Mouse (Mus musculus) embryonic facial prominence, embryonic 12.5 days (tissue): ENCODE results near the gene Nrg4. TPM values are rescaled to one million over a fixed set of nuclear protein-coding genes. Genes with fewer than 3 reads are reported as not detected.
A peak's percentile ranks its signal among the peaks of the same experiment; 100 is the strongest.

Experiments
- ATAC-seq: fragments of 200-750 bp; cut with Nextera tagmentation; 2 replicates; pipeline ENCODE4 v1.8.0; 2017; ENCODE audit not compliant: insufficient number of reproducible peaks, insufficient read depth, low FRiP score, low TSS enrichment
- H3K27ac ChIP-seq: fragments of 300-500 bp; sonication (generic); 2 replicates; pipeline ENCODE4 v1.5.1; 2016; ENCODE audit warnings: mild to moderate bottlenecking
- H3K27me3 ChIP-seq: fragments of 300-500 bp; sonication (generic); 2 replicates; pipeline ENCODE4 v1.6.1; 2016; ENCODE audit warnings: mild to moderate bottlenecking, moderate library complexity
- H3K36me3 ChIP-seq: fragments of 300-500 bp; sonication (generic); 2 replicates; pipeline ENCODE4 v1.6.1; 2016; ENCODE audit warnings: mild to moderate bottlenecking
- H3K4me1 ChIP-seq: fragments of 300-500 bp; sonication (generic); 2 replicates; pipeline ENCODE4 v1.6.1; 2016
- H3K4me2 ChIP-seq: fragments of 300-500 bp; sonication (generic); replicated peaks from 2 replicates; pipeline ENCODE4 v1.6.1; 2016; ENCODE audit warnings: mild to moderate bottlenecking, moderate library complexity
- H3K4me3 ChIP-seq: fragments of 300-500 bp; sonication (generic); 2 replicates; pipeline ENCODE4 v1.5.1; 2016; ENCODE audit warnings: mild to moderate bottlenecking
- H3K9ac ChIP-seq: fragments of 300-500 bp; sonication (generic); 2 replicates; pipeline ENCODE4 v1.6.1; 2016; ENCODE audit warnings: mild to moderate bottlenecking, moderate library complexity
- H3K9me3 ChIP-seq: fragments of 300-500 bp; sonication (generic); 2 replicates; pipeline ENCODE4 v1.6.1; 2016; ENCODE audit warnings: mild to moderate bottlenecking, moderate library complexity
- WGBS: fragments of 180-500 bp; shearing (Covaris S2); methylation state at CpG from one replicate; pipeline ENCODE4 v1.1.7; 2016; 5-methylcytosine and 5-hydroxymethylcytosine counted together
- polyA plus RNA-seq: library from polyadenylated mRNA; unstranded; fragments of >200 nt; fragmentation: Nextera tagmentation; extraction: Ambion mirVana; gene quantifications from 2 replicates; pipeline ENCODE4 v1.2.1, GENCODE M21; 2016

The Nrg4 gene
- 2.1 and 2.2 TPM in 2 replicates for polyA plus RNA-seq

- no peaks in the 10 kb centered on the region for H3K9me3 ChIP-seq
- peak within 1 kb of the TSS; percentile 90 for H3K4me2 ChIP-seq
- 0% methylated on average over 54 of the region's 82 CpGs for WGBS
- H3K4me1 ChIP-seq, result peaks cover 5% of the 10 kb centered on the region; the same call in 1 of the 2 replicates
- H3K36me3 ChIP-seq, result no peaks in the 10 kb centered on the region
- H3K27ac ChIP-seq, result no peak within 1 kb of the TSS
- H3K9ac ChIP-seq, result peak within 1 kb of the TSS; percentile 72
- H3K4me3 ChIP-seq, result peak within 1 kb of the TSS; percentile 75
- ATAC-seq, result peak; percentile 84
- peaks cover 40% of the 10 kb centered on the region for H3K27me3 ChIP-seq
These were observed at the start of gene Nrg4, which contains the start of gene Tmem266 for GRCm38 (mm10) chr9:55326515-55327233. TSS of gene Nrg4 (minus strand) at chr9:55326844. TSS of gene Tmem266 (plus strand) at chr9:55326913.

- no peaks in the 10 kb centered on the region for H3K36me3 ChIP-seq
- H3K4me3 ChIP-seq, result no peak overlapping the region
- H3K4me2 ChIP-seq, result no peak overlapping the region
- no peak overlapping the region for H3K27ac ChIP-seq
- H3K27me3 ChIP-seq, result no peaks in the 10 kb centered on the region
- ATAC-seq, result no peak
- H3K9me3 ChIP-seq, result no peaks in the 10 kb centered on the region
- 80% methylated on average over 7 of the region's 7 CpGs for WGBS
- no peaks in the 10 kb centered on the region for H3K4me1 ChIP-seq
- no peak overlapping the region for H3K9ac ChIP-seq
These were observed 45.3 kb upstream of the Nrg4 start for GRCm38 (mm10) chr9:55371908-55372307.

DNA sequence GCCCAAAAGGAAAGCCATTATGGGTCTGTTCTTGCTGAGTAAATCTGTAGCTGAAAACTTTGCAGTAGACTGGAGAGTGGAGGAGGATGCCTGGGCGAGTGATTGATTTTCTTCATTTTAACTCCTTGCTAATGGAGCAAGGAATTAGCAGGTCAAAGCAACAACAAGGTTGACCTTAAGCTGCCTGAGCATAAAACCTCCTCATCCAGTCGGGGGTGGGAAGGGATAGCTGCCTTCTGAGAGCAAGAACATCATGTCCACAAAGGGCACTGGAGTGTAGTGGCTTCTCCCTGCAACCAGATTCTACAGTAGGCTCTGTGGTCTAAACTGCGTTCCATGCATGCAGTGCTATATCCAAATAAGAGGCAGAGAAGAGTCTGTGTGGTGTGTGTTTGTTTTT is 41.4 kb upstream of the Nrg4 start:
- H3K4me1 ChIP-seq, result no peaks in the 10 kb centered on the region
- no peaks in the 10 kb centered on the region for H3K9me3 ChIP-seq
- H3K4me3 ChIP-seq, result no peak overlapping the region
- ATAC-seq, result no peak
- 51% methylated on average over 3 of the region's 3 CpGs for WGBS
- H3K9ac ChIP-seq, result no peak overlapping the region
- no peaks in the 10 kb centered on the region for H3K27me3 ChIP-seq
- H3K36me3 ChIP-seq, result no peaks in the 10 kb centered on the region
- no peak overlapping the region for H3K4me2 ChIP-seq
- no peak overlapping the region for H3K27ac ChIP-seq

DNA sequence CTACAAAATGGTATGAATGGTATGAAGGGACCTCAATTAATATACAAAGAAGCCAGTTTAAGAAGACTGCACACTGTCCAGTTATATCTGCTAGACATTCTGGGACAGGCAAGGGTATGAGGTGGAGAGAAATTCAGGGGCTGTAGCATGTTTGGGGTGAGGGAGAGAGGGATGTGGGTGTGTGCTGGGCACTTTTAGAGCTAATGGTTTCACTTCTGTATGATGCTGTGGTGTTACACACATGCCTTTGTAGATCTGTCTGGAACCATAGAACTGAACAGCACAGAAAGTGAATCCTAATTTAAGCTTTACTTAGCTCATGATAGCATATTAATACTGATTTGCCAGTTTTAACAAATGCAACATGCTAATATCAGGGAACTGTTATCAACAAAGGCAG is 37.1 kb upstream of the Nrg4 start:
- no peak overlapping the region for H3K4me3 ChIP-seq

DNA sequence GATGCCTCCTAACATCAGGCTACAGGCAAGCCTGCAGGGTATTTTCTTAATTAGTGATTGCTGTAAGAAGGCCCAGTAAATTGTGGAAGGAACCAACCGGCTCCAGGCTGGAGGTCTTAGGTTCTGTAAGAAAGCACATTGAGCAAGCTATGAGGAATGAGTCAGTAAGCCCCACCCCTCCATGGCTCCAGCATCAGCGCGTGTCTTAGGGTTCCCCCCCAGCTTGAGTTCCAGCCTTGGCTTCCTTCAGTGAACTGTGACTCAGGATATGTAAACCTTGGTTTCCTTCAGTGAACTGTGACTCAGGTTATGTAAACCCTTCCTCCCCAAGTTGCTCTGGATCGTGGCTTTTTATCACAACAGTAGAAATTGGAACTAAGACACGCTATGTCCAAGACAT is 35.3 kb upstream of the Nrg4 start:
- Histone ChIP-seq H3K27me3 (no peaks in the 10 kb centered on the region), H3K9ac (no peak overlapping the region), H3K4me3 (no peak overlapping the region), H3K9me3 (no peaks in the 10 kb centered on the region), H3K36me3 (no peaks in the 10 kb centered on the region), H3K27ac (no peak overlapping the region), H3K4me1 (no peaks in the 10 kb centered on the region), H3K4me2 (no peak overlapping the region)
- no peak for ATAC-seq
- WGBS, result 82% methylated on average over 5 of the region's 5 CpGs

More for the DNA sequence above, 37.1 kb upstream of the Nrg4 start:
- Histone ChIP-seq H3K27ac (no peak overlapping the region), H3K9ac (no peak overlapping the region), H3K4me2 (no peak overlapping the region), H3K4me1 (no peaks in the 10 kb centered on the region), H3K27me3 (no peaks in the 10 kb centered on the region), H3K9me3 (no peaks in the 10 kb centered on the region), H3K36me3 (no peaks in the 10 kb centered on the region)
- ATAC-seq, result no peak

- Histone ChIP-seq H3K4me3 (no peak overlapping the region), H3K27ac (no peak overlapping the region), H3K4me1 (no peaks in the 10 kb centered on the region), H3K9me3 (no peaks in the 10 kb centered on the region), H3K4me2 (no peak overlapping the region), H3K27me3 (no peaks in the 10 kb centered on the region), H3K36me3 (no peaks in the 10 kb centered on the region), H3K9ac (no peak overlapping the region)
- 61% methylated on average over 7 of the region's 7 CpGs for whole genome bisulfite sequencing
- no peak for ATAC-seq
These were observed 34.2 kb upstream of the Nrg4 start for GRCm38 (mm10) chr9:55360861-55361260.

- Histone ChIP-seq H3K9me3 (no peaks in the 10 kb centered on the region), H3K4me1 (no peaks in the 10 kb centered on the region), H3K36me3 (no peaks in the 10 kb centered on the region), H3K9ac (no peak overlapping the region), H3K4me3 (no peak overlapping the region), H3K4me2 (no peak overlapping the region), H3K27ac (no peak overlapping the region), H3K27me3 (no peaks in the 10 kb centered on the region)
- ATAC-seq, result no peak
- WGBS, result 80% methylated on average over 3 of the region's 3 CpGs
These were observed 33.7 kb upstream of the Nrg4 start for GRCm38 (mm10) chr9:55360372-55360771.

DNA sequence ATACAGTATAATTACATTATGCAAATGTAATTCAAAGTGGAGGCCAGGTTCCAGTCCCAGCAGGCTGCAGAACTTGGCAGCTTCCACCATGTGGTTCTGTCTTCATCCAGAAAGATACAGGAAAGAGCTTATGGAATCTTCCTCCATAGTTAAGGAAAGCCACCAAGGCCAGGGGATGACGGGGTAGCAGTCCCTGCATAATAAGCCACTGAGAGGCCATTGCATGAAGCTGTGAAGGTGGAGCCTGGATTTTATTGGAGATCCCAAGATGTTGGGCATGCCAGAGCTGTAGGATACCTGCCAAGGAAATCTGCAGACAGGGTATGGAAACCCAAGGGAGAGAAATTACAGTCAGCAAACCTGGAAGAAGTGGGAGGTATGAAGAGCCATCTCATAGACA is 30.5 kb upstream of the Nrg4 start:
- Histone ChIP-seq H3K4me1 (no peaks in the 10 kb centered on the region), H3K27ac (no peak overlapping the region), H3K9me3 (no peaks in the 10 kb centered on the region), H3K27me3 (no peaks in the 10 kb centered on the region), H3K9ac (no peak overlapping the region), H3K36me3 (no peaks in the 10 kb centered on the region), H3K4me2 (no peak overlapping the region), H3K4me3 (no peak overlapping the region)
- WGBS, result 85% methylated on average over 1 of the region's 1 CpGs
- ATAC-seq, result no peak

GRCm38 (mm10) chr9:55355270-55355834 is 28.7 kb upstream of the Nrg4 start:
- no peak overlapping the region for H3K4me2 ChIP-seq
- no peak overlapping the region for H3K27ac ChIP-seq
- no peaks in the 10 kb centered on the region for H3K4me1 ChIP-seq
- H3K27me3 ChIP-seq, result no peaks in the 10 kb centered on the region
- no peaks in the 10 kb centered on the region for H3K9me3 ChIP-seq
- H3K4me3 ChIP-seq, result no peak overlapping the region
- WGBS, result 59% methylated on average over 8 of the region's 8 CpGs
- ATAC-seq, result no peak
- no peak overlapping the region for H3K9ac ChIP-seq
- no peaks in the 10 kb centered on the region for H3K36me3 ChIP-seq

DNA sequence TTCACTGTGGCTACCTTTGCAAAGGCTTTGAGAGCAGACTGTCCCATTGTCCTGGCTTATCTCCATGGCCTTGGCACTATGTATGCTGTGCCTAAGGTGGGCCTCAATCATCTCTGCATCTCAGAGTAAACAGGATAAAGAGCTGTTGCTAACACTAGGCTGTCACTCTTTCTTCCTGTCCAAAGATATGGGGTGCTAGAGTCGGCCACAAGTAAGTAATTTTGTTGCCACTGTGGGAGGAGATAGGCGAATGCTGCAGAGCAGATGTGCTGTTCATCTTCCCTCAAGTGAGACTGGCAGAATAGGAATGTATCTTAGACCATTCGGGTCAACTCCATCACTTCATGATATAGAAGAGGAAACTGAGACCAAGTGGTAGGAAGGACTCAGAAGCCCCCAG is 28.0 kb upstream of the Nrg4 start:
- H3K27ac ChIP-seq, result no peak overlapping the region
- no peaks in the 10 kb centered on the region for H3K27me3 ChIP-seq
- H3K4me2 ChIP-seq, result no peak overlapping the region
- no peaks in the 10 kb centered on the region for H3K4me1 ChIP-seq
- H3K9ac ChIP-seq, result no peak overlapping the region
- H3K9me3 ChIP-seq, result no peaks in the 10 kb centered on the region
- no peak overlapping the region for H3K4me3 ChIP-seq
- no peak for ATAC-seq
- H3K36me3 ChIP-seq, result no peaks in the 10 kb centered on the region
- WGBS, result 77% methylated on average over 3 of the region's 3 CpGs

- ATAC-seq, result no peak
- Histone ChIP-seq H3K36me3 (no peaks in the 10 kb centered on the region), H3K9me3 (no peaks in the 10 kb centered on the region), H3K4me3 (no peak overlapping the region), H3K4me2 (no peak overlapping the region), H3K4me1 (no peaks in the 10 kb centered on the region), H3K9ac (no peak overlapping the region), H3K27ac (no peak overlapping the region), H3K27me3 (no peaks in the 10 kb centered on the region)
- WGBS, result 84% methylated on average over 3 of the region's 3 CpGs
These were observed 22.0 kb upstream of the Nrg4 start for GRCm38 (mm10) chr9:55348664-55349063.

DNA sequence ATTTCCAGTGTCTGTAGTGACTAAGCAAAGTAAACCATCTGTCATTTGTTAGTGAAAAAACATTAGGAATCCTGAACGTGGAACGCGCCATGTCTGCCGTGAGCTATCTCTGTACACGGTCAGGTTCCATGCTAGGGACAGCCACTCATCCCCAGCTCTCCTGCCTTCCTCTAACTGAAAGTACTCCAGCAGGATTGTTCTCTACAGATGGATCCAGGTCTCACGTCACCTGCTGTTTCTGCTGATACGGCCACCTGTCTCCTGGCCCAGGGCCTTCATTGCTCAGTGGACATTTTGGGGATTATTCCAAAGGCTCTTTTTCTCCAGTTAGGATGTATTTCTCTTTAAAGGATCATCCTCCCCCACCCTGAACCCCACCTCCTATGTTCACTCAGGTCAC is 18.7 kb upstream of the Nrg4 start:
- no peak overlapping the region for H3K4me2 ChIP-seq
- H3K27ac ChIP-seq, result no peak overlapping the region

More for the DNA sequence above, 18.7 kb upstream of the Nrg4 start:
- Histone ChIP-seq H3K27me3 (no peaks in the 10 kb centered on the region), H3K9ac (no peak overlapping the region), H3K4me1 (no peaks in the 10 kb centered on the region), H3K4me3 (no peak overlapping the region), H3K9me3 (no peaks in the 10 kb centered on the region), H3K36me3 (no peaks in the 10 kb centered on the region)
- 89% methylated on average over 7 of the region's 7 CpGs for WGBS
- ATAC-seq, result no peak
